Mouse (Mus musculus) MEL (cell line): ENCODE measurements around the gene Gipc1. TPM values are rescaled to one million over a fixed set of nuclear protein-coding genes. Genes with fewer than 3 reads are reported as not detected.

Experiments
- DNase-seq: peaks from one replicate; pipeline ENCODE4 v3.0.0; 2011; ENCODE audit warnings: low read depth, low spot score
- H3K27ac ChIP-seq: 2 replicates; pipeline ENCODE4 v1.5.1; 2012; ENCODE audit warnings: low read depth, mild to moderate bottlenecking, control low read depth, low read length, moderate library complexity; ENCODE audit not compliant: control insufficient read depth
- H3K27me3 ChIP-seq, 2 experiments: fragments of 150-350 bp in 1 of 2; sonication (generic) in 1 of 2; 2 replicates each; pipeline ENCODE4 v1.6.1; 2012; ENCODE audit warnings: low read length in 2 of 2, mild to moderate bottlenecking in 2 of 2, improper control_type of control experiment in 1 of 2, moderate library complexity in 1 of 2; ENCODE audit not compliant: insufficient read depth in 2 of 2, control insufficient read depth in 1 of 2
- H3K36me3 ChIP-seq, 2 experiments: 2 replicates each; pipeline ENCODE4 v1.6.1; 2012 to 2014; ENCODE audit warnings: low read length in 2 of 2, improper control_type of control experiment in 1 of 2, inconsistent platforms in 1 of 2, mild to moderate bottlenecking in 1 of 2; ENCODE audit not compliant: insufficient read depth in 2 of 2, control insufficient read depth in 1 of 2
- H3K4me1 ChIP-seq, 2 experiments: fragments of 150-350 bp in 1 of 2; sonication (generic) in 1 of 2; 2 replicates each; pipeline ENCODE4 v1.6.1; 2012; ENCODE audit warnings: low read length in 2 of 2, improper control_type of control experiment in 1 of 2, mild to moderate bottlenecking in 1 of 2; ENCODE audit not compliant: insufficient read depth in 2 of 2, control insufficient read depth in 1 of 2
- H3K4me3 ChIP-seq, 2 experiments: fragments of 150-350 bp in 1 of 2; sonication (generic) in 1 of 2; 2 replicates each; pipeline ENCODE4 v1.5.1; 2012; ENCODE audit warnings: low read depth in 2 of 2, low read length in 2 of 2, mild to moderate bottlenecking in 2 of 2, moderate library complexity in 2 of 2, control low read depth in 1 of 2, improper control_type of control experiment in 1 of 2; ENCODE audit not compliant: control insufficient read depth in 1 of 2, insufficient read depth in 1 of 2
- H3K79me2 ChIP-seq: 2 replicates; pipeline ENCODE4 v1.6.1; 2012; ENCODE audit warnings: mild to moderate bottlenecking, low read length, moderate library complexity; ENCODE audit not compliant: control insufficient read depth, poor library complexity, insufficient read depth
- H3K9ac ChIP-seq: 2 replicates; pipeline ENCODE4 v1.6.1; 2012; ENCODE audit warnings: low read depth, mild to moderate bottlenecking, control low read depth, low read length, moderate library complexity; ENCODE audit not compliant: control insufficient read depth, poor library complexity, severe bottlenecking
- H3K9me3 ChIP-seq: fragments of 150-350 bp; sonication (generic); replicated peaks from 2 replicates; pipeline ENCODE4 v1.6.1; 2012; ENCODE audit warnings: mild to moderate bottlenecking, low read length, improper control_type of control experiment, moderate library complexity; ENCODE audit not compliant: insufficient read depth
- BHLHE40 ChIP-seq: IDR thresholded peaks from 2 replicates; pipeline ENCODE4 v1.6.1; 2012; ENCODE audit warnings: low read depth, mild to moderate bottlenecking, inconsistent platforms, low read length, improper control_type of control experiment, borderline replicate concordance
- CTCF ChIP-seq, 3 experiments: IDR thresholded peaks in 2 of 3; conservative IDR thresholded peaks in 1 of 3; 2 replicates each; pipeline ENCODE4 v1.5.1; 2011 to 2012; ENCODE audit warnings: low read length in 3 of 3, low read depth in 2 of 3, mild to moderate bottlenecking in 2 of 3, improper control_type of control experiment in 1 of 3, inconsistent platforms in 1 of 3, mixed read lengths in 1 of 3, moderate library complexity in 1 of 3; ENCODE audit not compliant: control insufficient read depth in 1 of 3, insufficient read depth in 1 of 3, poor library complexity in 1 of 3, severe bottlenecking in 1 of 3
- E2F4 ChIP-seq: IDR thresholded peaks from 2 replicates; pipeline ENCODE4 v1.6.1; 2011; ENCODE audit warnings: low read depth, low read length, improper control_type of control experiment, borderline replicate concordance
- EP300 ChIP-seq, 2 experiments: IDR thresholded peaks; 2 replicates each; pipeline ENCODE4 v1.6.1; 2011; ENCODE audit warnings: improper control_type of control experiment in 2 of 2, low read length in 2 of 2, low read depth in 1 of 2, mild to moderate bottlenecking in 1 of 2
- ETS1 ChIP-seq: IDR thresholded peaks from 2 replicates; pipeline ENCODE4 v1.6.1; 2012; ENCODE audit warnings: low read depth, mild to moderate bottlenecking, inconsistent platforms, low read length, improper control_type of control experiment, moderate library complexity
- GABPA ChIP-seq: IDR thresholded peaks from 2 replicates; pipeline ENCODE4 v1.6.1; 2012; ENCODE audit warnings: low read depth, mild to moderate bottlenecking, inconsistent platforms, low read length, improper control_type of control experiment, moderate library complexity
- GATA1 ChIP-seq: IDR thresholded peaks from 2 replicates; pipeline ENCODE4 v1.6.1; 2011; ENCODE audit warnings: low read depth, low read length, improper control_type of control experiment
- MAFK ChIP-seq: IDR thresholded peaks from 2 replicates; pipeline ENCODE4 v1.6.1; 2011; ENCODE audit warnings: low read depth, mild to moderate bottlenecking, low read length, improper control_type of control experiment, borderline replicate concordance
- MAZ ChIP-seq: IDR thresholded peaks from 2 replicates; pipeline ENCODE4 v1.6.1; 2012; ENCODE audit warnings: low read depth, mild to moderate bottlenecking, inconsistent platforms, low read length, improper control_type of control experiment
- MXI1 ChIP-seq: IDR thresholded peaks from 2 replicates; pipeline ENCODE4 v1.6.1; 2011; ENCODE audit warnings: mild to moderate bottlenecking, low read depth, low read length, improper control_type of control experiment
- NELFE ChIP-seq: IDR thresholded peaks from 2 replicates; pipeline ENCODE4 v1.6.1; 2011; ENCODE audit warnings: low read depth, low read length, improper control_type of control experiment
- POLR2AphosphoS5 ChIP-seq: IDR thresholded peaks from 2 replicates; pipeline ENCODE4 v1.6.1; 2012; ENCODE audit warnings: low read depth, borderline replicate concordance, mild to moderate bottlenecking, inconsistent platforms, low read length, moderate library complexity, mixed read lengths
- RAD21 ChIP-seq: IDR thresholded peaks from 2 replicates; pipeline ENCODE4 v1.6.1; 2011; ENCODE audit warnings: mild to moderate bottlenecking, low read depth, low read length, improper control_type of control experiment
- RCOR1 ChIP-seq: IDR thresholded peaks from 2 replicates; pipeline ENCODE4 v1.6.1; 2012; ENCODE audit warnings: low read depth, mild to moderate bottlenecking, inconsistent platforms, low read length, improper control_type of control experiment
- SIN3A ChIP-seq: IDR thresholded peaks from 2 replicates; pipeline ENCODE4 v1.6.1; 2012; ENCODE audit warnings: low read length, improper control_type of control experiment, inconsistent platforms
- SMC3 ChIP-seq: IDR thresholded peaks from 2 replicates; pipeline ENCODE4 v1.6.1; 2011; ENCODE audit warnings: low read depth, low read length, improper control_type of control experiment
- UBTF ChIP-seq: IDR thresholded peaks from 2 replicates; pipeline ENCODE4 v1.6.1; 2012; ENCODE audit warnings: low read depth, mild to moderate bottlenecking, inconsistent platforms, low read length, improper control_type of control experiment, moderate library complexity, borderline replicate concordance; ENCODE audit not compliant: insufficient read depth
- ZC3H11A ChIP-seq: IDR thresholded peaks from 2 replicates; pipeline ENCODE4 v1.6.1; 2012; ENCODE audit warnings: low read depth, mild to moderate bottlenecking, inconsistent platforms, low read length, improper control_type of control experiment
- ZMIZ1 ChIP-seq: IDR thresholded peaks from 2 replicates; pipeline ENCODE4 v1.6.1; 2012; ENCODE audit warnings: low read depth, mild to moderate bottlenecking, inconsistent platforms, low read length, improper control_type of control experiment, moderate library complexity
- polyA plus RNA-seq, 2 experiments: library from polyadenylated mRNA; stranded (reverse) in 1 of 2; unstranded in 1 of 2; fragments of >175 nt in 1 of 2; fragments of >200 nt in 1 of 2; gene quantifications; 2 replicates each; pipeline versions ENCODE4 v1.2.1 to v1.2.4; 2012; ENCODE audit warnings: low replicate concordance in 2 of 2, low read depth in 1 of 2; ENCODE audit not compliant: insufficient read length in 2 of 2, insufficient read depth in 1 of 2, missing spikeins in 1 of 2
- total RNA-seq: library from RNA; depleted of rRNA; stranded (reverse); fragments of 300-350 nt; gene quantifications from 2 replicates; pipeline ENCODE4 v1.2.3, GENCODE M21; 2012

Gene Gipc1
- total and polyA plus RNA-seq, 3 experiments = 38.6 to 70.7 TPM; not detected in 1

GRCm38 (mm10) chr8:83674497-83674896, 22.0 kb downstream of the Gipc1 start:
- Histone ChIP-seq H3K27ac (no peak overlapping the region), H3K36me3 (peaks cover 0 to 4% of the 10 kb centered on the region in 2 experiments; a peak in 2 of 4 replicates), H3K27me3 (no peaks in the 10 kb centered on the region), H3K4me3 (no peak overlapping the region), H3K9me3 (no peaks in the 10 kb centered on the region), H3K4me1 (0 out of 4 replicates have a peak, but pooled peaks cover 0 to 6% of the 10 kb centered on the region in 2 experiments), H3K79me2 (no peaks in the 10 kb centered on the region), H3K9ac (no peak overlapping the region)
- DNase-seq = no peak
- no peak for TF ChIP-seq MAFK
- no peak for TF ChIP-seq RCOR1
- TF ChIP-seq MAZ = no peak
- TF ChIP-seq SIN3A = no peak
- no peak for TF ChIP-seq UBTF
- TF ChIP-seq GATA1 = no peak
- no peak for TF ChIP-seq RAD21
- no peak for TF ChIP-seq SMC3
- no peak for TF ChIP-seq ETS1
- TF ChIP-seq BHLHE40 = no peak
- TF ChIP-seq CTCF (IDR thresholded peaks at IDR 0.05 in 2 of 3, conservative IDR thresholded peaks at IDR 0.05 in 1 of 3; ENCODE audit: control insufficient read depth in 1 of 3, insufficient read depth in 1 of 3, low read depth in 2 of 3, low read length in 3 of 3, poor library complexity in 1 of 3, severe bottlenecking in 1 of 3) = no peak
- TF ChIP-seq POLR2AphosphoS5 = no peak
- TF ChIP-seq NELFE = no peak
- no peak for TF ChIP-seq EP300 (IDR thresholded peaks at IDR 0.05; ENCODE audit: low read depth in 1 of 2, low read length in 2 of 2)
- no peak for TF ChIP-seq ZC3H11A
- no peak for TF ChIP-seq E2F4
- no peak for TF ChIP-seq ZMIZ1
- TF ChIP-seq GABPA = no peak

GRCm38 (mm10) chr8:83679866-83680265, 27.4 kb downstream of the Gipc1 start:
- H3K36me3 ChIP-seq = peaks cover 0 to 2% of the 10 kb centered on the region in 2 experiments; a peak in 2 of 4 replicates
- no peak overlapping the region for H3K9ac ChIP-seq
- no peaks in the 10 kb centered on the region for H3K79me2 ChIP-seq
- no peaks in the 10 kb centered on the region for H3K9me3 ChIP-seq
- no peak for DNase-seq
- H3K4me3 ChIP-seq = no peak overlapping the region
- no peaks in the 10 kb centered on the region for H3K4me1 ChIP-seq
- no peaks in the 10 kb centered on the region for H3K27me3 ChIP-seq
- no peak overlapping the region for H3K27ac ChIP-seq
- no peak for TF ChIP-seq POLR2AphosphoS5
- TF ChIP-seq MXI1 = no peak
